Mouse (Mus musculus) CD4-positive, CD25-positive, alpha-beta regulatory T cell, adult 2 months (primary cell): ENCODE measurements at regions not wholly inside any gene's neighbourhood (a gene's known extent, or its start where the extent isn't known, plus 50 kb on each side); places are given as distances from the start of the nearest gene placed in this dataset.
A peak's percentile ranks its signal among the peaks of the same experiment; 100 is the strongest.

Experiments
- DNase-seq: peaks from one replicate; pipeline ENCODE4 v3.0.0-alpha.2; 2012; ENCODE audit warnings: low read depth, low spot score

DNA sequence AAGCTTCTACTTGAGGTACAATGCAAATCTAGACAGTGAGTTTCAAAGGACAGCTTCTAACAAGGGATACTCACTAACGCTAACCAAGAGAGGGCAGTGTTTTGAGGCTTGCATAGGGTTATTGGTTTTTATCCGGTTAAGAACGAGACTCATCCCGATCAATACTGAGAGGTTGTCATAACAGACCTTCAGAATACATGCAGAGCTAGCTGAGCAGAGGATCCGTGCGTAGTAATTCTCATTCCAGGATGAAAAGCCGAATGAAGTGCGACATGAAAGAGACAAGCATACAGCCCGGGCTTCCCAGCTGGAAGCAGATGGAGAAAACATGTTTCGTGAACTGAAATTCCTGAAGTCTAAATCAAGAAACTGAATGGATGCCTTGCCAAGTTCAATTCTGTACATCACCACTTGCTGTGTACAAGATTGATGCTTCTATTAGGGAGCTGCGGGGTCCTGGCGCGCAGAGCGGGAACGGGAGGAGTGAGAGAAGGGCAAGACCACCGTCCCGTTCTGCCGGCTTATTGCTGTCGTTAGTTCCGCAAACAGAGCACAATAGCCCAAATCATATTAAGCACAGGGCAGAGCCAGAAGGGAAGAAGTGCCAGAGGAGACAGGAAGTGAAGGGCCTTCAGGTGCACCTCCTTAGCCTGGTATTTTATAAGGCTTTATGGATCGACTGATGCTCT, 65.4 kb upstream of the Tes start:
- no peak for DNase-seq

- no peak for DNase-seq
Observed at GRCm38 (mm10) chr6:16995495-16995936, 69.4 kb upstream of the Tes start.

DNA sequence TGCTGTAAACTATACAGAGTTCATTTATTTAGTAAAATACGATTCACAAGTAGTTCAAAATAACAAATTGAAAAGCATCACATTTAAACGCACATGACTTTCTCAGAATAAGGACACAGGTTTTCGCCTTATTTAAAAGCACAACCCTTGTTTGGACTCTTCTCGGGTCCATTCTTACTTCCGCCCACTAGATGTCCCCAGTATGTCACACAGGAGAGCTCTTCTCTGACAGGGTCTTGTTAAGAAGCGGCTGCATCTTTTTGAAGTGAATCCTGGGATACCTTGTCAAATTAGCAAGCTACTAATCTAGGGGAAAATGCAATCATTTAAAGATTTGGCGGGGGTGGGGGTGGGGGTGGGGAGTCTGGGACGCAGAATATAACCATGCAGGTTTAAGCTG, 70.2 kb upstream of the Tes start:
- DNase-seq: peak; percentile 27

GRCm38 (mm10) chr6:16991996-16992591, 72.9 kb upstream of the Tes start:
- DNase-seq: no peak

GRCm38 (mm10) chr6:16978206-16978505, 79.9 kb upstream of the Tfec start:
- DNase-seq: peak; percentile 72

DNA sequence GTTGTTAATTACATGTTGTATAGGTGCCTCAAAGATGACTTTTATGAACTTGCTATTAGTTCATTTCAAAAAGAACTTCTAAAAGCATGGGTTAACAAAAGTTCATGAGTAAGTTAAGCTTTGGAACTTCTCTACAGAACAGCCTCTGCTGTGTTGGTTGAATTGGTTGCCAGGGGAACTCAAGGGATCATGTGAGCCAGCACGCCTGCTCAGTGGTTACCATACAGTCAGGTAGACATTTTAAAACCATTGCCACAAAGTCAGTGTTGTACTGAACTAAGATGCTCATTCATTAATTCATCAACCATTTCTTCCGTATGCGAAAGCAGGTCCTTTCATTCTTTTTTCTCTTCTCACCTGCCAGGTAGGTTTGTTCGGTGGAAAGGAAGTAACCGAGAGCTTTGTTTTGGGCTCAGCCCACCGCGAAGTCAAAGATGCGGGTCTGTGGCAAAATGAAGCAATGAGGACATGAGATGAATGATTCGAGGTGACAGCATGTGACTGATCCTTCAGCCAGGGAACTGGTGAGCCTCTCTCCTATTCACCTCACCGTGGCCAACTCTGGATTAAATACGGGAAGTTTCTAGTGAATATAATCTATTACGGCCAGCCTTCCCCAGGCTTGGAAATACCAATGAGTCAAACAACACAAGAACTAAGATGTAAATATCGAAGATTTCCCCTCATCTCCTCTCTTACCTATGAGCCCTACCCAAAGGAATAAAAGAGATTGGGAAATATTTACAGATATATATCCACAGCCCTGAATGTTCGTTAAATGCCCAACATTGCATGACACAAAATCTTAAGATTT, 79.4 kb upstream of the Tfec start:
- no peak for DNase-seq

- no peak for DNase-seq
Observed at GRCm38 (mm10) chr6:16965658-16966057, 67.4 kb upstream of the Tfec start.

- DNase-seq: no peak
Observed at GRCm38 (mm10) chr6:16964362-16964761, 66.1 kb upstream of the Tfec start.

GRCm38 (mm10) chr6:16963958-16964357, 65.7 kb upstream of the Tfec start:
- DNase-seq: no peak

GRCm38 (mm10) chr6:16958102-16958501, 59.9 kb upstream of the Tfec start:
- no peak for DNase-seq

DNA sequence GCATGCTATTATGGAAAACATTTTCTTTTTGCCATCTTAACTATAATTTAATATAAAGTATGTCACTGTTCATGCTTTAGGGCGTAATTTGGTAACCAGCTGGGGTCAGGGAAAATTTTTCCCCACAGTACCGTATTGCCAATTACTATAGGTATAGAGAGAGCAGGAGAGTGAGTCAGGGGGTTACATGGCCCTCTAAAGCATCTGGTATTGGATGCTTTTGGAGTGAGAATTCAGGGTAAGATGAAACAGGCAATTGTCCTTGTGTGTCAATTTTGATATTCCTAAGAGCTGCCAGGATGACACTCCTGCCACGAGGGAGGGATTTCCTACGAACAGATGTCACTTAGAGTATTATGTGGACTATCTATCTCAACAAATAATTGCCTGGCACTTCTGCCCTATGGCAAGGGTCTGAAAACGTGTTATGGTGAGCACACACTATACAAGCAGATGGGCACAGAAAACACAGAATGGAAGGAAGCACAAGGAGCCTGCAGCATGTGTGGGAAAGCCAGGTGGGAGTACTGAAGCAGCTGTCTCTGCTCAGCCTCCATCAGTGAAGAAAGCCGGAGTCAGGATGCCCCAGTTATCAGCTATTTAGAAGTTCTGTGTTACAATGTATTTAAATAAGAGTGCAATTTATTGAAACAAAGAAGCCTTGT, 58.7 kb upstream of the Tfec start:
- no peak for DNase-seq
